Mouse (Mus musculus): ENCODE results near the gene Tuba1c.

DNA sequence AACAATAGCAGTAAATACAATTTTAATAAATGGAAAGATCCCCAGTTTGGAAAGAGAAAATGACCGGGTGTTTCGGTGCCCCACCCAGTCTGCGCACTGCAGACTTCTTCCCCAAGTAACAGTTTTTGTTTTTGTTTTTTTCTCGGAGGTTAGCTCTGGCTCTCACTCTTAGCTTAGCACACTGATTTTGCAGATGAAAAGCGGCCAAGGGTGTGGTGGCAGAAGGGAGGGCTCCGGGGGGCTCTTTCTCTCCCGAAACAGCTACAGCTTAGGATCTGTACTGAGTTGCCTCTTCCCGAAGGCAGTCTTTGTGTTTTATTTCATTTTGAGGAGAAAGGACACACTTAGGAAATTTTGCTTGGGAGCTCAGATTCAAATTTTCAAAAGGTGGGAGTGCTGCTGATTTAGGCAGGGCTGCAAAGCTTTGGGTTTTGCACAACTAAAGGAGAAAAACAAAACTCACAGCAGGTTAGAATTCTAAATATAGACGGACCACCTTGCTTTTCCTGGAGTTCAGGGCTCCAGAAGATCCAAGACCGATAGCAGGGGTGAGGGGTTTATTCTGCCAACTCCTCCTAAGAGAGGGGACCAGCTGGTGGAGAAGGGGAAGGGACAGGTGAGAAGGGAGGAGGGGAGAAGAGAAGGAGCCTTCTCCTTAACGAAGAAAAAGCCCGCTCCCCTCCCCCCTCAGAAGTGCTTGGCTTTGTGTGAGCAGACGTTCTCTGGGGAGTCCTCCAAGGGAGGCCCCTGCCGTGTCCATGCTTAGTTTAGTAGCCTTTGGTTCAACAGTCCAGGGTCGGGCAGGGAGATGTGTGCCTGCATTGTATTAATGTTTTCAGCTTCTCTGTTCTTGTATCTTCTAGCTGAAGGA is 38.8 kb upstream of the Tuba1c start:
- TF ChIP-seq MAFK (IDR thresholded peaks at IDR 0.05; ENCODE audit: insufficient read depth, low read depth, low read length) (no peak), CHD2 (IDR thresholded peaks at IDR 0.05; ENCODE audit: low read depth, low read length) (no peak; the same call in 1 of the 2 replicates)

Measured in ES-E14 (cell line).